Mouse (Mus musculus) embryonic fibroblast, embryonic 13.5 days (primary cell): ENCODE results near the gene Majin.

Experiments used
- CTCF ChIP-seq: IDR thresholded peaks from 2 replicates; pipeline ENCODE4 v1.5.1; 2011; ENCODE audit warnings: mild to moderate bottlenecking, control low read depth, low read length, moderate library complexity, borderline replicate concordance; ENCODE audit not compliant: insufficient read depth
- POLR2A ChIP-seq: IDR thresholded peaks from 2 replicates; pipeline ENCODE4 v1.6.1; 2011; ENCODE audit warnings: low read depth, mild to moderate bottlenecking, control low read depth, low read length, moderate library complexity

DNA sequence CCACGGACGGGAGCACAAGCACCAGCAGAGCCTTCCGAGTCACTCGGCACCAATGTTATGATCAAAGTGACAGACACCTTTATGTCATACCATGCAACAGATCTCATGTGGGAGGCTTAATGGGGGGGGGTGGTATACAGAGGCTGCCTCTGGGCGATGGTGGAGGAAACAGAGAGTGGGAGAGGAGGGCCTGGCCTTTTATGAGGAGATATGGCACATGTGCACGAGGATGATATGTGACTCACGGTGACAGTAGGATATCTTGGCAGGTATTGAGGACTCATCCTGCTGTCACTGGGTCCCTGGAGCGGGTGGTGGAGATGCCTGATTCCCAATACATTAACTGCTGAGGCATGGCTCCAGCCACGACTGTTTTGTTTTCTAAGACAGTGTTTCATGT lies 29.0 kb upstream of the Majin start:
- TF ChIP-seq CTCF, result no peak
- TF ChIP-seq POLR2A, result no peak
